Mouse (Mus musculus) C2C12 (cell line): ENCODE data around the gene Rundc3a.

Experiments used
- CTCF ChIP-seq: IDR thresholded peaks from one replicate; pipeline ENCODE4 v1.5.1; 2011; ENCODE audit not compliant: control insufficient read depth, insufficient read depth, insufficient read length
- MAX ChIP-seq: IDR thresholded peaks from one replicate; pipeline ENCODE4 v1.6.1; 2011; ENCODE audit warnings: mild to moderate bottlenecking, control low read depth

DNA sequence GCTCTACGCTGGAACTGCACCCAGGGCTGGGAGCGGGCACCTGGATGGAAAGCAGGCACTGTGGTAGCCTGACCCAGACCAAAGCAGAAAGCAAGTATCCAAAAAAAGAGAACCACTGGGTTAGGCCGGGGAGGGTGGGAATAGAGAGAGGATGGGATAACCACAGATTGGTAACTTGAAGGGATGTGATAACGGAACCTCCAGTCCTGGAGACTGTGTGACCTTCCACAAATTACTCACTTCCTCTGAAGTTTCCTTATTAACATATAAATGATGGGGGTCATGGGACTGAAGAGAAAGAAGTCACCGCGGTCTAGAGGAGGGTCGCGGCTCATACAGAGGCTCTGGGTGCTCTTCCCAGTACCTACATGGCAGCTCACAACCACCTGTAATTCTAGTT, 47.1 kb downstream of the Rundc3a start:
- TF ChIP-seq CTCF (no peak), MAX (no peak)
